Mouse (Mus musculus) G1E (cell line): ENCODE data around the gene Ddx24. TPM values are rescaled to one million over a fixed set of nuclear protein-coding genes. Genes with fewer than 3 reads are reported as not detected.
"Not testable (repeated sequence)": the region's sequence is repeated elsewhere in the genome, so short reads cannot be mapped to it uniquely, and the experiment has no call there.

ENCODE experiments used
- ATAC-seq: 2 replicates; pipeline ENCODE4 v1.8.0; 2016; ENCODE audit warnings: mild to moderate bottlenecking; ENCODE audit not compliant: insufficient number of reproducible peaks, poor library complexity, low FRiP score, severe bottlenecking; ENCODE audit errors: extremely low read depth
- DNase-seq: peaks from one replicate; pipeline ENCODE4 v3.0.0; 2012; ENCODE audit warnings: low spot score
- H3K27me3 ChIP-seq: 2 replicates; pipeline ENCODE4 v1.6.1; 2012; ENCODE audit warnings: mild to moderate bottlenecking, low read length, inconsistent platforms; ENCODE audit not compliant: insufficient read depth
- H3K36me3 ChIP-seq: replicated peaks from 2 replicates; pipeline ENCODE3; 2012; ENCODE audit warnings: mild to moderate bottlenecking, inconsistent platforms
- H3K4me1 ChIP-seq: 2 replicates; pipeline ENCODE4 v1.6.1; 2012; ENCODE audit warnings: low read depth, low read length, inconsistent platforms, mixed read lengths; ENCODE audit not compliant: insufficient read depth
- H3K4me3 ChIP-seq: 2 replicates; pipeline ENCODE4 v1.5.1; 2012; ENCODE audit warnings: low read depth, mild to moderate bottlenecking, inconsistent platforms, low read length, moderate library complexity, mixed read lengths
- H3K9me3 ChIP-seq: replicated peaks from 2 replicates; pipeline ENCODE4 v1.6.1; 2012; ENCODE audit warnings: inconsistent platforms
- CTCF ChIP-seq: IDR thresholded peaks from 2 replicates; pipeline ENCODE4 v1.5.1; 2012; ENCODE audit warnings: low read depth, low read length, inconsistent platforms, mixed read lengths
- GATA1 ChIP-seq: IDR thresholded peaks from 2 replicates; pipeline ENCODE4 v1.6.1; 2012; ENCODE audit warnings: borderline replicate concordance, low read length, inconsistent platforms, mixed read lengths
- GATA2 ChIP-seq: IDR thresholded peaks from 2 replicates; pipeline ENCODE4 v1.6.1; 2012; ENCODE audit warnings: low read depth, low read length, inconsistent platforms, borderline replicate concordance
- POLR2AphosphoS5 ChIP-seq: IDR thresholded peaks from 2 replicates; pipeline ENCODE4 v1.6.1; 2012; ENCODE audit warnings: low read depth, low read length, inconsistent platforms; ENCODE audit not compliant: insufficient replicate concordance
- TAL1 ChIP-seq: conservative IDR thresholded peaks from 2 replicates; pipeline ENCODE4 v1.6.1; 2012; ENCODE audit warnings: low read depth, low read length, inconsistent platforms, mixed read lengths
- polyA plus RNA-seq: library from polyadenylated mRNA; stranded (reverse); fragments of >175 nt; gene quantifications from 2 replicates; pipeline ENCODE4 v1.2.3, GENCODE M21; 2012
- total RNA-seq, 2 experiments: library from RNA; stranded (forward) in 1 of 2; stranded (reverse) in 1 of 2; fragments of 200-1000 nt in 1 of 2; fragments of >200 nt in 1 of 2; fragmentation: Nextera tagmentation in 1 of 2; gene quantifications; 2 replicates each; pipeline ENCODE4 v1.2.3; 2014 to 2017

Gene Ddx24
- 243 and 249 TPM in 2 replicates for total RNA-seq (2014; fragmentation: Nextera tagmentation)
- 227 and 244 TPM in 2 replicates for total RNA-seq (2017)
- polyA plus RNA-seq: 38.8 and 66.8 TPM in 2 replicates

DNA sequence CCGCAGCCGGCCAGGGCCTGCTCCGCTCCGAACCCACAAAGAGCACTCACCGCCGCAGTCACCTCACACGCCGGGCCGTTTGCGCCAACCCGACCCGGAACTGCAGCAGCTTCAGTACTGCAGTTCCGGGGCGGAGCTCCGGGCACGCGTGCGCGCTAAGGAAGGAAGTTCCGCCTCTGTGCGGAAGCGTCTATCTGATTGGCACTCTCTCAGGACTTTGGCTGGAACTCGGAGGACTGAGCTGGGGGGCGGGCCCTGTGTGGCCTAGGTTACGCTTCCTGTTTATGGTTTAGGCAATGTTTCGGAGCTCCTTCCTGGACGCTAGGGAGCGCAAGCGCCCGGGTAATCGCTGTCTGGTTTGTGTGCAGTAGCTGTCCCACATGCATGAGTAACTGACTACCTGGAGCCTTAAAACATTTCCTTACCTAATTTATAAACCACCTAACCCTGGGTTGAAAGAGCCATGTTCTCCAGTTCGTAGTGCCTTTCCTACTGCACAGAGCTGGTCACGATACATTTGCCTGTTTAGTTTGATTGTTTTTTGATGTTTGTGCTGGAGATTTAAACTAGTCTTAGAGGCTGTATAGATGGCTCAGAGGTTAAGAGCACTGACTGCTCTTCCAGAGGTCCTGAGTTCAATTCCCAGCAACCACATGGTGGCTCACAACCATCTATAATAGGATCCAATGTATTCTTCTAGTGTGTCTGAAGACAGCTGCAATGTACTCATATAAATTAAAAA is at the start of gene Ddx24:
Ddx24 (minus strand) TSS at position 102 of the 742 bp plus-strand sequence.
- H3K36me3 ChIP-seq: peaks cover 27% of the 10 kb centered on the region
- TF ChIP-seq GATA2: no peak
- no peak for TF ChIP-seq GATA1
- no peak for TF ChIP-seq POLR2AphosphoS5
- TF ChIP-seq CTCF: no peak
- TF ChIP-seq TAL1: no peak
- peaks cover 2% of the 10 kb centered on the region for H3K9me3 ChIP-seq
- ATAC-seq (peak; percentile 99), DNase-seq (peak; percentile 98)
- peaks cover 41% of the 10 kb centered on the region for H3K4me1 ChIP-seq
- no peaks in the 10 kb centered on the region for H3K27me3 ChIP-seq
- peak within 1 kb of the TSS; percentile 88 for H3K4me3 ChIP-seq

DNA sequence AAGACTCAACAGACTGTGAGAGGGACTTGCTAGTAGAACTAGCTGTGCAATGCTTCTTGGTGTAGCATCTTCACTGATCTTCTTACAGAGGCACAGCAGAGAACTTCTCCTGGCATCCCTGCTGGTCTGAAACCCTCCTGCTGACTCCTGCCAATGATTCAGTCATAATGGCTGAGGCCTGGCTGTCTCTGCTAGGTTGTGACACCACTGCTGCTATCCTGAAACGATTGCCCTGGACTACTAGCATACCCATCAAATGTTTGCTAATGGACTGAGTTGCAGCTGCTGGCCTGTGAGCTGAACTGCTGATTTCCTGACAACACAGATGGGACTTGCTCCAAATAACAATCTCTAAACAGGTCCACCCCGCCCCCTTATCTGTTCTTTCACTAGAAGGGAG is 48.9 kb upstream of the Ddx24 start:
- peaks cover 3% of the 10 kb centered on the region; the same call in 1 of the 2 replicates for H3K27me3 ChIP-seq
- H3K4me3 ChIP-seq: no peak overlapping the region
- DNase-seq (no peak), ATAC-seq (no peak)
- TF ChIP-seq POLR2AphosphoS5 (no peak), GATA2 (no peak), GATA1 (no peak), TAL1 (no peak), CTCF (no peak)
- no peaks in the 10 kb centered on the region for H3K9me3 ChIP-seq
- no peaks in the 10 kb centered on the region for H3K4me1 ChIP-seq
- H3K36me3 ChIP-seq: no peaks in the 10 kb centered on the region

DNA sequence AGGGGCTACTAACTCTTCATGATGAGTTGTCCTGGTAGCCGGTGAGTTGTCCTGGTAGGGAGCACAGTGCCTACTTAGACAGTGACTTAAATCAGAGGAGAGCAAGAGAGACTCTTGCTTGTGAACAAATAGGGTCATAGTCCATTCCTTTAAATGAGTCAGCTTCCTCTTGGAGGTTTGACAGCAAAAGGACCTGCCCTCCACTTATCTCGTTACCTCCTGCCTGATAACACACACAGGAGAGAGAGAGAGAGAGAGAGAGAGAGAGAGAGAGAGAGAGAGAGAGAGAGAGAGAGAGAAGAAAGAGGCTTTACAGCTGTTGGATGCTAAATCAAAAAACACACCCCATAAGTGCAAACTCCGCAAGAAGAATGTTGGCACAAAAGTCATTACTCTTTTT is 31.5 kb upstream of the Ddx24 start, which contains the start of gene Ifi27l2b:
Ifi27l2b (minus strand) TSS at position 84 of the 400 bp plus-strand sequence.
- peaks cover 3% of the 10 kb centered on the region; the same call in 1 of the 2 replicates for H3K27me3 ChIP-seq
- no peak within 1 kb of the TSS for H3K4me3 ChIP-seq
- H3K36me3 ChIP-seq: no peaks in the 10 kb centered on the region
- ATAC-seq: no peak
- H3K4me1 ChIP-seq: no peaks in the 10 kb centered on the region
- TF ChIP-seq POLR2AphosphoS5: no peak
- TF ChIP-seq TAL1: no peak
- TF ChIP-seq GATA2: no peak
- TF ChIP-seq CTCF: no peak
- TF ChIP-seq GATA1: no peak
- no peaks in the 10 kb centered on the region for H3K9me3 ChIP-seq
- no peak for DNase-seq

DNA sequence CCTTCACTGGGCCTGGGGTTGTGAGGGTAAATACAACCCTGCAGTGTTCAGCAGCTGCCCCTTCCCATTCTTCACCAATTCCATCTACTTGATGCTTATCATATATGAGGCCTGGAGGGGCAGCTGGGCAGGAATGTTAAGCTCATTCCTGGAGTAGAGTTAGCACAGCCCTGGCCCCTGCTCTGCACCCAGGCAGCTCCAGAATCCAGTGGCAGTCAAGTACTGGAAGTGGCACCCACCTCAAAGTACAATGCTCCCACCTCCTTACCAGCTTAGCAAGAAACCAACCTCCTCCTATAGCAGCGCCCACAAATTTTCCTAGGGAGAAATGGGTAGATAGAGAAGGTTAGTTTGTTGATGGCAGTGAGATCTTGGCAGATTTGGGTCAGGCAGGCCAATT is 31.1 kb upstream of the Ddx24 start:
- H3K4me3 ChIP-seq, H3K9me3 ChIP-seq, DNase-seq, H3K36me3 ChIP-seq, ATAC-seq, H3K4me1 ChIP-seq, H3K27me3 ChIP-seq: not testable (repeated sequence)

DNA sequence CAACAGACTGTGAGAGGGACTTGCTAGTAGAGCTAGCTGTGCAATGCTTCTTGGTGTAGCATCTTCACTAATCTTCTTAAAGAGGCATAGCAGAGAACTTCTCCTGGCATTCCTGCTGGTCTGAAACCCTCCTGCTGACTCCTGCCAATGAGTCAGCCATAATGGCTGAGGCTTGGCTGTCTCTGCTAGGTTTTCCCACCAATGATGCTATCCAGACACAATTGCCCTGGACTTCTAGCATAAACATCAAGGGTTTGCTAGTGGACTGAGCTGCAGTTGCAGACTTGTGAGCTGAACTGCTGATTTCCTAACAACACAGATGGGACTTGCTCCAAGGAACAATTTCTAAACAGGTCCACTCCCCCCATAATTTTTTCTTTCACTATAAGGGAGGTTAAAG is 27.7 kb upstream of the Ddx24 start:
- no peaks in the 10 kb centered on the region for H3K36me3 ChIP-seq
- no peak for DNase-seq
- H3K4me3 ChIP-seq: no peak overlapping the region
- H3K9me3 ChIP-seq: no peaks in the 10 kb centered on the region
- TF ChIP-seq GATA2: no peak
- no peak for TF ChIP-seq CTCF
- no peak for TF ChIP-seq TAL1
- no peak for TF ChIP-seq GATA1
- TF ChIP-seq POLR2AphosphoS5: no peak
- ATAC-seq: no peak
- no peaks in the 10 kb centered on the region for H3K4me1 ChIP-seq
- peaks cover 9% of the 10 kb centered on the region; the same call in 1 of the 2 replicates for H3K27me3 ChIP-seq

DNA sequence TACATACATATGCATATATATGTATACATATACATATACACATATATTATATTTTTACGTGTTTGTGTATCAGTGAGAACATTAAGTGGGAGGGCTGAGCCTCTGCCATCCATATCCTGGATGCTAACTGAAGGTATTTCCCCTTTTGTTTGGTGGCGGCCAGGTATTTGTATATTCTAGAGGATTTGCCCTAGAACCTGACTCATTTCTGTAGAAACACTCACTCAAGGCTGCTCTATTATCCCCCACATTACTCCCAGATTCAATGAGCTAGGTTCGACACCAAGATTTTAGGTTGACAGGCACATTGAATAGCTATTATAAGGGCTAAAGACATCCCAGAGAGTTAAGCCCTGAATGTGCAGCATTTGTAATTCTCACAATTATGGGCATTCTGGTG is 19.4 kb upstream of the Ddx24 start:
- no peak overlapping the region for H3K4me3 ChIP-seq
- H3K36me3 ChIP-seq: peaks cover 22% of the 10 kb centered on the region
- DNase-seq: no peak
- no peak for ATAC-seq
- H3K27me3 ChIP-seq: peaks cover 4% of the 10 kb centered on the region; the same call in 1 of the 2 replicates
- TF ChIP-seq GATA1 (no peak), CTCF (no peak), POLR2AphosphoS5 (no peak), TAL1 (no peak), GATA2 (no peak)
- H3K4me1 ChIP-seq: peaks cover 13% of the 10 kb centered on the region
- no peaks in the 10 kb centered on the region for H3K9me3 ChIP-seq

DNA sequence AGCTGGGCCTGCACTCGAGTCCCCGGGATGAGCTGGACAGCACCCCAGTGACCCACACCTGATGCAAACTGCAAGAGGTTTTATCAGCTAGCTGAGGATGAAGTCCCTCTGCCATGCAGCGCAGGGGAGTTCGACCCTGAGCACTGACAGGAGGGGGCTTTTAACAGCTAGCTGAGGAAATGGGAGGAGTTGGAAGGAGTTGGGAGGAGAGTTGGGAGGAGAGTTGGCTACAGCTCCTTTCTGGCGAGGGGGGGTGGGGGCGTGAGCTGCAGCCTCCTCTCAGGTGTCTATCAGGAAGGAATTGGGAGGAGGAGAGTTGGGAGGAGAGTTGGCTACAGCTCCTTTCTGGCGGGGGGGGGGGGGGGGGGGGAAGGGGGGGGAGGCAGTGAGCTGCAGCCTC is 18.6 kb upstream of the Ddx24 start:
- DNase-seq, ATAC-seq, H3K9me3 ChIP-seq, H3K4me3 ChIP-seq, H3K27me3 ChIP-seq: not testable (repeated sequence)
- H3K36me3 ChIP-seq: peaks cover 30% of the 10 kb centered on the region
- H3K4me1 ChIP-seq: peaks cover 13% of the 10 kb centered on the region
